Mouse (Mus musculus) neural tube, embryonic 13.5 days (tissue): Measurements from ENCODE around the gene Top2a. TPM values are rescaled to one million over a fixed set of nuclear protein-coding genes. Genes with fewer than 3 reads are reported as not detected.
A peak's percentile ranks its signal among the peaks of the same experiment; 100 is the strongest.

Experiments used
- ATAC-seq: fragments of 200-750 bp; cut with Nextera tagmentation; 2 replicates; pipeline ENCODE4 v1.8.0; 2017; ENCODE audit warnings: low read depth, mild to moderate bottlenecking, moderate TSS enrichment, moderate library complexity
- H3K27ac ChIP-seq: fragments of 300-500 bp; sonication (generic); replicated peaks from 2 replicates; pipeline ENCODE4 v1.5.1; 2015; ENCODE audit warnings: moderate library complexity, mild to moderate bottlenecking, inconsistent platforms
- H3K27me3 ChIP-seq: fragments of 300-500 bp; sonication (generic); 2 replicates; pipeline ENCODE4 v1.6.1; 2015; ENCODE audit warnings: mild to moderate bottlenecking, inconsistent platforms
- H3K36me3 ChIP-seq: fragments of 300-500 bp; sonication (generic); 2 replicates; pipeline ENCODE4 v1.6.1; 2015; ENCODE audit warnings: mild to moderate bottlenecking, inconsistent platforms
- H3K4me1 ChIP-seq: fragments of 300-500 bp; sonication (generic); replicated peaks from 2 replicates; pipeline ENCODE4 v1.6.1; 2015; ENCODE audit warnings: inconsistent platforms
- H3K4me2 ChIP-seq: fragments of 300-500 bp; sonication (generic); 2 replicates; pipeline ENCODE4 v1.6.1; 2015; ENCODE audit warnings: inconsistent platforms, mild to moderate bottlenecking, moderate library complexity
- H3K4me3 ChIP-seq: fragments of 300-500 bp; sonication (generic); 2 replicates; pipeline ENCODE4 v1.5.1; 2015; ENCODE audit warnings: mild to moderate bottlenecking, inconsistent platforms
- H3K9ac ChIP-seq: fragments of 300-500 bp; sonication (generic); 2 replicates; pipeline ENCODE4 v1.6.1; 2015; ENCODE audit warnings: moderate library complexity, mild to moderate bottlenecking, inconsistent platforms
- H3K9me3 ChIP-seq: fragments of 300-500 bp; sonication (generic); 2 replicates; pipeline ENCODE4 v1.6.1; 2016; ENCODE audit warnings: inconsistent platforms
- WGBS: fragments of 180-500 bp; shearing (Covaris S2); methylation state at CpG from one replicate; pipeline ENCODE4 v1.1.7; 2015; 5-methylcytosine and 5-hydroxymethylcytosine counted together
- polyA plus RNA-seq: library from polyadenylated mRNA; unstranded; fragments of >200 nt; fragmentation: Nextera tagmentation; extraction: Ambion mirVana; gene quantifications from 2 replicates; pipeline ENCODE4 v1.2.1, GENCODE M21; 2015

The Top2a gene
- polyA plus RNA-seq, 1 experiment from 2014 or later = 45.5 TPM

DNA sequence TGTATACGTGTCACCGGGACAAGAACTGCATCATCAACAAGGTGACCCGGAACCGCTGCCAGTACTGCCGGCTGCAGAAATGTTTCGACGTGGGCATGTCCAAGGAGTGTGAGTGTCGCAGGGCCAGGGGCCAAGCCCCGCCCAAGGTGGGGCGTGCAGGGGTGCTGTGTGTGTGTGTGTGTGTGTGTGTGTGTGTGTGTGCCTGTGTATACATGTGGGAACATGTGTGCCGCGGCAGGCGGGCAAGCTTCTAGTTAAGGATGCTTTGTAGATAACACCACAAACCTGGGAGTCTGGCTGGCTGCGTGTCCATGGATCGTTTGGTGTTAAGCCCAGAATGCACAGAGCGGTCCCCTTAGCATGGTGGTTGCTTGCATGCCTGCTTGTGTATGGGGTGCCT is 55.9 kb downstream of the Top2a start:
- peaks cover 95% of the 10 kb centered on the region for H3K4me1 ChIP-seq
- H3K9ac ChIP-seq = peak overlapping the region; percentile 88
- WGBS = 18% methylated on average over 15 of the region's 16 CpGs
- peak overlapping the region; percentile 98 for H3K27ac ChIP-seq
- ATAC-seq = no peak
- H3K36me3 ChIP-seq = peaks cover 19% of the 10 kb centered on the region
- H3K27me3 ChIP-seq = no peaks in the 10 kb centered on the region
- H3K4me3 ChIP-seq = peak overlapping the region; percentile 8; the same call in 1 of the 2 replicates
- H3K9me3 ChIP-seq = no peaks in the 10 kb centered on the region
- peak overlapping the region; percentile 98 for H3K4me2 ChIP-seq

DNA sequence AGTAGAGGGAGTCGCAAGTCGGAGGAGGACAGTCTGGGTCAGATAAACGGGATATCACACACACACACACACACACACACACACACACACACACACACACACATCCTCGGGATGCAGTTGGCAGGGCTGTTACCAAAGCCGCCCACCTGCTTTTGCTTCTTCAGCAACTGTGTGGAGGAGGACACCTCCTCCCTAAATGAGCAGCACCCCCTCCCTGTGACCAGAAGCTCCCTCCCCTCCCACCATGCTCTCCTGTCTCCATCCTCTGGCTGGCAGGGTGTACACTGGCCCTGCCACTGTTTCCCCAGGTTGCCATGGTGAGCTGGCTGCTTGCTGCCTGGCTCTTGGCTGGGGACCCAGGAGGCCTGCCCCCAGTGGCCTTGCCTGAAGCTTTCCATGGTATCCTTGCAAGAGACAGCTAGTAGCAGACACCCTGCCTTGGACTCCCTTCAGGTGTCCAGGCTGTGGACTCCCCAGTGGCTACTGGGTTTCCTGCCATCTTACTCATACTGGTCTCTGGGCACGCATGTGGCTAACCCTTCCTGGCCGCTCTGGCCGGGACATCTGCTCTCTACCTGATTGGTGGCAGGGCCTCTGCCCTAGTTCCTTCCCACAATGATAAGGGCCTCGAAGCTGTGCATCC is 57.4 kb downstream of the Top2a start:
- peak overlapping the region; percentile 88 for H3K9ac ChIP-seq
- ATAC-seq = peak; percentile 24
- H3K27me3 ChIP-seq = no peaks in the 10 kb centered on the region
- peaks cover 100% of the 10 kb centered on the region for H3K4me1 ChIP-seq
- H3K27ac ChIP-seq = peak overlapping the region; percentile 98
- peaks cover 8% of the 10 kb centered on the region for H3K36me3 ChIP-seq
- peak overlapping the region; percentile 84; the same call in 1 of the 2 replicates for H3K4me3 ChIP-seq
- H3K9me3 ChIP-seq = no peaks in the 10 kb centered on the region
- peak overlapping the region; percentile 98 for H3K4me2 ChIP-seq
- 15% methylated on average over 9 of the region's 9 CpGs for WGBS

DNA sequence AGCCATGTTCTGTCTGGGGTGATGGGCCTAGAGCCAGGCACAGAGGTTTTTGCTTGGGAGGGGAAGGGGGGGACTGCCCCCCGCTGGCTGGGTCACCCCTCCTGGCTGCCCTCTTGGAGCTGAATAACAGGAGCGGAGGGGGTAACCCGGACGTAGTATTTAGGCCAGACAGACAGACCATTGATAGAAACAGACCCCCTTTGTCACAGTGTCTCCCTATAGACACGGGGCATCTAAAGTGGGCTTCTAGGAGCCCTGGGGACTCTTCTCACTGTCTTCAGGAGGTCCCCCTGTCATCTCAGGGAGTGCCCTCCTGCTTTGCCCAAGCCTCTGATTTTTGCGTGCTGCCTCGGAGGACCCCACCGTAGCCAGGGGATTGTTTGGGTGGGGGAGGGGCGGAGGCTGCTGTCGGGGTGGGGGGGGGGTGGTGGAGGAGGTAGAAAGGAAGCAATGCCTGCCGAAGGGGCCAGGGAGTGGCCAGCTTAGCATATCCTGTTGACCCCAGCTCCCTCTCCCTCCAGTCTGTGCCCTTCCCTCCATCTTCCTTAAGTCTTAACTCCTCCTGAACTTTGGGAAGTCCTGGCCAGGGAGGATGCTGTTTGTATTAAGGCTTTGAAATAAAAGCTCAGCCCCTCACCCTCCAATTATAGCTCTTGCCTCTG is 58.4 kb downstream of the Top2a start:
- Histone ChIP-seq H3K9ac (peak overlapping the region; percentile 88), H3K27me3 (no peaks in the 10 kb centered on the region), H3K9me3 (no peaks in the 10 kb centered on the region), H3K36me3 (peaks cover 5% of the 10 kb centered on the region), H3K4me2 (peak overlapping the region; percentile 98), H3K27ac (peak overlapping the region; percentile 98), H3K4me3 (peak overlapping the region; percentile 84), H3K4me1 (peaks cover 100% of the 10 kb centered on the region)
- 1% methylated on average over 11 of the region's 11 CpGs for WGBS
- ATAC-seq = no peak

DNA sequence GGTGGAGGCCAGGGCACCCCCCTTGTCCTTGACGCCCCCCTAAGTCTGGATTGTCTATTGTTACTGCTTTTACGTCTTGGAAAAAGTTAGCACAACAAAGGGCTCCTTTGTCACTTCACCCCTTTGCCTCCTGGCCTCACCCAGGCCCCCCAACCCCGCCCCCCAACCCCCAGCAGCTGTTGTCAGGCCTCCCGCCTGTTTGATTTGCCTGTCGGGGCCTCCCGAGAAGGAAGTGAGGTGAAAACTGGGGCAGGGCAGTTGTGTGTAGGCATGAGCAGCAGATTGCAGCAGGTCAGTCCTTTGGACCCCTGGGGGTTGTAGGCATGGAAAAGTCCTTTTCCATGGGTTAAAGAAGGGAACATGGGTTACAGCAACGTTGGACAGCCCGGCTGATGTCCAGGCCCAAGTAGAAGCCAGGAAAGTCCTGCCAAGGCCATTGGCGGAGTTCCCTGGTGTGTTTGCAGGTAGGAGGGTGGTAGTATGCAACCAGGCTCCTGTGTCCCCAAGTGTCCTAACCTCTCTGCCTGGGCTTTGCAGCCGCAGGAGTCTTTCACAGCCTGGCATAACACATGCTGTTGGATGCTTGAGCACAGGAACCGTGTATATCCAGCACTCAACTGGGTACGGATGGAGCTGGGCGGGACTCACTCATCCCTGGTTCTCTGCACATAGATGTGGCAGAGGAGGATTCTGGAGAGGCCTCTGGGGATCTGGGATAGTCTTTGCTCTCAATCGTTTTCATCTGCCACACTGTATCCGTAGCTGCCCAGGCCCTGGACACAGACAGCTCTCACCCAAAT is 59.2 kb downstream of the Top2a start:
- H3K27ac ChIP-seq = peak overlapping the region; percentile 98
- no peaks in the 10 kb centered on the region for H3K27me3 ChIP-seq
- 7% methylated on average over 15 of the region's 15 CpGs for WGBS
- H3K4me2 ChIP-seq = peak overlapping the region; percentile 98
- H3K9ac ChIP-seq = peak overlapping the region; percentile 88
- H3K9me3 ChIP-seq = no peaks in the 10 kb centered on the region
- H3K36me3 ChIP-seq = no peaks in the 10 kb centered on the region
- ATAC-seq = no peak
- peaks cover 99% of the 10 kb centered on the region for H3K4me1 ChIP-seq
- H3K4me3 ChIP-seq = peak overlapping the region; percentile 84

DNA sequence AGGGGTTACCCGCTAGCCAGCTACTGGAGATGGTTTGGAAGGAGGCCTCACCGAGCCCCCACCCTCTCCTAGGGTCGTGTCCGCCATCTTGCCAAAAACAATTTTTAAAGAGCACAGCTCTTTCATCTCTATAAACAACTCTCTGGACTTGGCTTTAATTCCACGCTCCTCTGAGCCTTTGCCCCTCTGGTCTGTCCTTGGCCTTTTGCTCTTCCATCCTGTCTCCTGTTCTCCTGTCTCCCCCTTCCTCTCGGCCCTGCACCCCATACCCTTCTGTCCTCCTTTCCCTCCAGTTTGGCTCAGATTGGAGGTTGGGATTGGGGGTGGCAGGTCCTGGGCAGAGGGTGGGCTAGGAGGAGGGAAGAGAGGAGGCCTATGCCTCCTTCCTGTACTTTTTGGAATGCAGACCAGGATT is 59.8 kb downstream of the Top2a start:
- H3K4me1 ChIP-seq = peaks cover 99% of the 10 kb centered on the region
- WGBS = 8% methylated on average over 6 of the region's 6 CpGs
- peak overlapping the region; percentile 88 for H3K9ac ChIP-seq
- H3K27me3 ChIP-seq = no peaks in the 10 kb centered on the region
- peak overlapping the region; percentile 98 for H3K27ac ChIP-seq
- peak overlapping the region; percentile 84 for H3K4me3 ChIP-seq
- ATAC-seq = no peak
- H3K36me3 ChIP-seq = no peaks in the 10 kb centered on the region
- peak overlapping the region; percentile 98 for H3K4me2 ChIP-seq
- H3K9me3 ChIP-seq = no peaks in the 10 kb centered on the region

DNA sequence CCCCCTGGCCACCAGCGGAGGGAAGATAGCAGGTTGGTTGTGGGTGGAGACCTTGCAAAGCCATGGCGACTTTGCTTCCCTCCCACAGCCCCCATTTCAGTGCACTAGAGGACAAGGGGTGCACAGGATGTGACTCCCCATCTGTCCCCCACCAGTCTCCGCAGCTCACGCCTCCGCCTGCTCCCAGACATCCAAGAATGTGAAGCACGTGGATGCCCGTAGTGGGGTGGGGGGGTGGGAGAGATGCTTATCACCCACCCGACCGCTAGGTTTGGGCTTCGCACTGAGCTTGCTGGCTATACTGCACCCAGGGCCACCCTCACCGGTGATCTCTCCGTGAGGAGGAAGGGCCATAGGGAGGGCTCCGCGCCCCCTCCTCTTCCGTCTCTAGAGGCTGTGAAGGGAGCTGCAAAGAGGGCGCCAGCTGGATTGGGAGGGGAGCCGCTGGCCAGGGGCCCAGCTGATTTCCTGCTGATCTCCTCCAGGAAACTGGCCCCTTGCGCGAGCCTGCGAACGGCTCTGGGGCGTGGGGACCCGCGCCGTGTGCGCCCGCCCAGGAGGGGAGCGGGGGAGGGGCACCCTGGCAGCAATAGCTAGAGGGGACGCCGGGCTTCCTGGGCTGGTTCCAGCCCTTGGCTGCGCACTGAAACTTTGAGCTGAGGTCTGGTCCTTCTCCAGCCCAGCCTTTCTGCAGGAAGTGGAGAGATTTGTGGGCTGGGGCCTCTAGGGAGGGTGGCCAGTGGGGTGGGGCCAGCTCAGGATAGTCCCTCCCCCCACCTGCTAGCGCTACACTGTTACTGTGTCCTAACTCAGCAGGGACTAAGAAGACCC is 60.6 kb downstream of the Top2a start:
- peak; percentile 42 for ATAC-seq
- Histone ChIP-seq H3K4me2 (peak overlapping the region; percentile 98), H3K4me1 (peaks cover 97% of the 10 kb centered on the region), H3K9ac (peak overlapping the region; percentile 88), H3K9me3 (no peaks in the 10 kb centered on the region), H3K4me3 (peak overlapping the region; percentile 84), H3K36me3 (no peaks in the 10 kb centered on the region), H3K27me3 (no peaks in the 10 kb centered on the region), H3K27ac (peak overlapping the region; percentile 98)
- WGBS = under 1% methylated on average over 32 of the region's 32 CpGs

DNA sequence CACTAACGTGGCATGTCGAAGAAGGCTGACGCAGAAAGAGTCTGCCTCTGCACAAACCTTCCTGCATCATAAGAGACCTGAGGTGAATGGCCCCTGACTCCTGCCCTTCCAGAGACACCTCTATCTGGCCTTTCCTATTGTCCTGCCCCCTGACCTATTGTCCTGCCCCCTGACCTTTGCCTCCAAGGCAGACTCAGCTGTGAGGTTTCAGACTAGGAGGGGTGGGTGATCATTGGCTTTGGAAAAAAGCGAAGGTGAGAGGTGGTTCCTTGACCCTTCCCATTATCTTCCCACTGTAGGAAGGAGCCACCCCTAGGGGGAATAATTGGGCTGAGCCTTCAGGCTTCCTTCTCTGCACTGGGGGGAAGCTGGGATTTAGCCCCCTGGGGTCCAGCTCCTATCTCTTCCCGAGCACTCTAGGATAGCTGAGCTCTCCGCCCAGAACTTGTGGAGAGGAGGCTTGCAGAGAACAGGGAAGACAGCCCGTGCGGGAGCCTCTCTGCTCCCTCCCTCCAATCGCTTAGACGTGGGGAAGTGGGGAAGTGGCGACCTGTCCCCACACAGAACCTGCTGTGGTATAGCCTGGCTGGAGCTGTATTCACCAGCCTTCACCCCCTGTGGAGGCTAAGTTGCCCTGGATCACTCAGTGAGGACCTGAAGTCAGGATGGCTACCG is 61.4 kb downstream of the Top2a start:
- H3K36me3 ChIP-seq = no peaks in the 10 kb centered on the region
- H3K27ac ChIP-seq = peak overlapping the region; percentile 98
- H3K9ac ChIP-seq = peak overlapping the region; percentile 88
- H3K27me3 ChIP-seq = no peaks in the 10 kb centered on the region
- ATAC-seq = no peak
- H3K4me2 ChIP-seq = peak overlapping the region; percentile 98
- peaks cover 88% of the 10 kb centered on the region for H3K4me1 ChIP-seq
- WGBS = 2% methylated on average over 12 of the region's 12 CpGs
- no peaks in the 10 kb centered on the region for H3K9me3 ChIP-seq
- peak overlapping the region; percentile 84 for H3K4me3 ChIP-seq

DNA sequence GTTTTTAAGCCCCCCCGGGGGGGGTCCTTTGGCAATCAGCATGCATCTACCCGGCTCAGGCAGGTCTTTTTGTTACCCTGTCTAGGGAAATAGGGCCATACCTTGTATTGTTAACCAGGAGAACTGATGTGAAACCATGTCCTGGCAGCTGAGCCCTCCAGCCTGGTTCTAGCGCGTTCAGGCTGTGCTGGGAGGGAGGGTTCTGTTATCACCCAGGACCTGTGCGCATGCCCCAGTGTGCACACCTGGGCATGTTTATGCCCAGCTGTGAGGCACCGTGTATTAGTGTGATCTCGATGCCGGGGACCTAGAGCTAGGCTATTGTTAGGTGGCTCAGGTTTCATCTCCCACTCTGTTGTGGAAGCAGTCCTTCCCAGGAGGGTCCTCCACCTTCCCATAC is 62.2 kb downstream of the Top2a start:
- WGBS = 6% methylated on average over 8 of the region's 8 CpGs

DNA sequence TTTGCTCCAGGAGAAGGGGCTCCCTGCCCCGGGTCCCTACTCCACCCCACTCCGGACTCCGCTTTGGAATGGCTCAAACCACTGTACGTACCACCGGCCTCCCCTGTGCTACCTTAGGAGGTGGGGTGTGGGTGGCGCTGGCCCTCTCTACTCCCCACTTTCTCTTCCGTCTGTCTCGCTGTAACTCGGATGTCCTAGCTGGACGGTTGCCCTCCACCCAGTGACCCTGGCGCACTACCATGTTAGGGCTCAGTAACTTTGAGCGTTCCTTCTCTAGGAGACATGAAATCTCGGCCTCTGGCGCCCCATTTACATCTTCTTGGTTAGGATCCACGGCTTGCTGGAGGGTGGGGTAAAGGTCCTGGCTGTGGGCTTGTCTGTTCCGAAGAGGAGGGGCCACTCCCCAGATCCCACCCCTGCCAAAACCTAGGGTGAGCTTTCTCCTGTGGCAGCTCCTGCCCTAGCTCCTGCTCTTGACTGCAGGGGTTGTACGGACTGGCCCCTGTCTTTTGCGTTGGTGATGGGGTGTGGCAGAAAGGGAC is 62.9 kb downstream of the Top2a start:
- Histone ChIP-seq H3K36me3 (no peaks in the 10 kb centered on the region), H3K9me3 (no peaks in the 10 kb centered on the region), H3K9ac (peak overlapping the region; percentile 88), H3K4me3 (peak overlapping the region; percentile 84), H3K4me2 (peak overlapping the region; percentile 98), H3K27me3 (no peaks in the 10 kb centered on the region), H3K4me1 (peaks cover 79% of the 10 kb centered on the region), H3K27ac (peak overlapping the region; percentile 98)
- no peak for ATAC-seq
- 2% methylated on average over 18 of the region's 18 CpGs for WGBS

More for the DNA sequence above, 62.2 kb downstream of the Top2a start:
- peak overlapping the region; percentile 88 for H3K9ac ChIP-seq
- no peaks in the 10 kb centered on the region for H3K27me3 ChIP-seq
- peaks cover 81% of the 10 kb centered on the region for H3K4me1 ChIP-seq
- ATAC-seq = no peak
- H3K4me2 ChIP-seq = peak overlapping the region; percentile 98
- H3K27ac ChIP-seq = peak overlapping the region; percentile 98
- no peaks in the 10 kb centered on the region for H3K9me3 ChIP-seq
- H3K36me3 ChIP-seq = no peaks in the 10 kb centered on the region
- H3K4me3 ChIP-seq = peak overlapping the region; percentile 84

DNA sequence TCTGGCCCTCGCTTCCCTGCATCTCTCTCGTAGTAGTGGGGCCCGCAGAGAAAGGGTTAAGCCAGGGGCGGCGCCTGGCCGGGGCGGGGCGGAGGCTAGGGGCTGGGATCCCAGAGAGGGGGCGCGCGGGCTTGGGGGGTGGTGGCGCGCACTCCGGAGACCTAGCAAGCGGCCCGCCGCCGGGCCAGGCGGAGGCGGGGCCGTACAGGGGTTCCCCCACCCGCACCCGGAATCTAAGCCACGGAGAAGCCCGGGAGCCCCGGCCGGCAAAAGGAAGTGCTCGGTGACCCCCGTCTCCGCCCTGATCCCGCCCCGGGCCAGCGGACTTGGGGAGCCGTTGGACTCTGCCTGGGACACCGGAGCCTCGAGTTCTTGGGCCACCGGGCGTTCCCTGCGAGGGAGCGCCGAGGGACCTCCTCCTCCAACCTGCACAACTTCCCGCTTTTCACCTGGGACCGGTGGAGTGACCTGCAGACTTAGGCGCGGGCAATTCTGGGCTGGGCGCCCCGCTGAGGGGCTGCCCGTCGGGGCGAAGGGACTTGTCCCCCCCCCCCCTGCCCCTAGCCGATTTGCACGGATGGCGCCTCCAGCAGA is 63.6 kb downstream of the Top2a start:
- WGBS = under 1% methylated on average over 51 of the region's 53 CpGs
- Histone ChIP-seq H3K36me3 (no peaks in the 10 kb centered on the region), H3K9me3 (no peaks in the 10 kb centered on the region), H3K27me3 (no peaks in the 10 kb centered on the region), H3K4me2 (peak overlapping the region; percentile 98), H3K4me3 (peak overlapping the region; percentile 84), H3K27ac (peak overlapping the region; percentile 98), H3K9ac (peak overlapping the region; percentile 88), H3K4me1 (peaks cover 78% of the 10 kb centered on the region)
- peak; percentile 33; the same call in 1 of the 2 replicates for ATAC-seq
